Mouse (Mus musculus): ENCODE data around the gene Tspo2. TPM values are rescaled to one million over a fixed set of nuclear protein-coding genes. Genes with fewer than 3 reads are reported as not detected.

The Tspo2 gene
- polyA plus RNA-seq, 1 experiment from 2014 or later: 1.5 TPM

DNA sequence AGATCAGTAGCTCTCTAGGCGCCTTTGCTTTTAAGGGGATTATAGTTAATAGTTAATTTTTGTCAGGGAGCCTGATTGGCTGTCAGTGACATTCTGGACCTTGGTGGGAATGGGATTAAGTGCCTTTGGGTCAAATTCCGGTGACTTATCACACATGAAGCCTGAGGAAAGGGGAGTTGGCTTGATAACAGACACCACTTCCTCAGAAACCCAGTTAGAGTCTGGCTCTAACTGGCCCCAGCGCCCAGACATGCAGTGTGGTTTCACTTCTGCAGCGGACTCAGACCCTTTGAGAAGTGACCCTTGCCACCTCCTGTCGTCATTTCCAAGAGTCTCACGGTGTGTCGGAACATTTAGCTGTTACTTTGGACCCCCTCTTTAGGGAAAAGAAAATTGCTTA, 33.1 kb downstream of the Tspo2 start:
- TF ChIP-seq CTCF (IDR thresholded peaks at IDR 0.05; ENCODE audit: low read depth): no peak
- H3K4me2 ChIP-seq: peak overlapping the region; percentile 18; the same call in 1 of the 2 replicates
- 39% methylated on average over 7 of the region's 7 CpGs for WGBS
- no peak for DNase-seq
- H3K27ac ChIP-seq (ENCODE audit: low read depth): no peak overlapping the region
- no peak overlapping the region for H3K9ac ChIP-seq
- ATAC-seq (ENCODE audit: insufficient read depth): no peak
- peaks cover 47% of the 10 kb centered on the region for H3K36me3 ChIP-seq (ENCODE audit: insufficient read depth)
- H3K27me3 ChIP-seq (ENCODE audit: insufficient read depth, low read length): no peaks in the 10 kb centered on the region
- no peak overlapping the region for H3K4me3 ChIP-seq (ENCODE audit: low read depth, low read length)
- H3K4me1 ChIP-seq (ENCODE audit: insufficient read depth): no peaks in the 10 kb centered on the region
- no peaks in the 10 kb centered on the region for H3K9me3 ChIP-seq (ENCODE audit: low read depth, low read length)

DNA sequence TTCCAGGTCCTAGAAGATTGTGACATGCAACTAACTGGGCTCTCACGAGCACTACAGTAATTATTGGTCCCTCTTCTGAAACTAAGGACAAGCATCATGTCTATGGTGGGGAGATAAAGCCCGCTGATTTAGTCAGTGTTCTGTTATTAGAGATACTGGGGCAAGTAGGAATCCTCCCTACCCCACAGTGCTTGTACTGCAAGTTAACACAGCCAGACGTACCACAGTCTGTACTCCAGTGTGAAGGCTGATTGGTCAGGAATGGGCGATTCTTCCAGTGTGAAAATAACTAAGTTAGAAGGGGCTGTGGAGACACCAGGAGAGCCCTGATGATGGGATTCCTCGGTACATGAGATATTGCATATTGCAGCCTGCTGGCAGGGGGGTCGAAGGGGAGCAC, 33.8 kb downstream of the Tspo2 start:
- Histone ChIP-seq H3K36me3 (ENCODE audit: insufficient read depth) (peaks cover 52% of the 10 kb centered on the region), H3K4me1 (ENCODE audit: insufficient read depth) (no peaks in the 10 kb centered on the region), H3K9ac (no peak overlapping the region), H3K27ac (ENCODE audit: low read depth) (no peak overlapping the region), H3K4me3 (ENCODE audit: low read depth, low read length) (no peak overlapping the region), H3K4me2 (no peak overlapping the region), H3K27me3 (ENCODE audit: insufficient read depth, low read length) (no peaks in the 10 kb centered on the region), H3K9me3 (ENCODE audit: low read depth, low read length) (no peaks in the 10 kb centered on the region)
- TF ChIP-seq CTCF (IDR thresholded peaks at IDR 0.05; ENCODE audit: low read depth): no peak
- no peak for ATAC-seq (ENCODE audit: insufficient read depth)
- no peak for DNase-seq
- 81% methylated on average over 6 of the region's 6 CpGs for WGBS

DNA sequence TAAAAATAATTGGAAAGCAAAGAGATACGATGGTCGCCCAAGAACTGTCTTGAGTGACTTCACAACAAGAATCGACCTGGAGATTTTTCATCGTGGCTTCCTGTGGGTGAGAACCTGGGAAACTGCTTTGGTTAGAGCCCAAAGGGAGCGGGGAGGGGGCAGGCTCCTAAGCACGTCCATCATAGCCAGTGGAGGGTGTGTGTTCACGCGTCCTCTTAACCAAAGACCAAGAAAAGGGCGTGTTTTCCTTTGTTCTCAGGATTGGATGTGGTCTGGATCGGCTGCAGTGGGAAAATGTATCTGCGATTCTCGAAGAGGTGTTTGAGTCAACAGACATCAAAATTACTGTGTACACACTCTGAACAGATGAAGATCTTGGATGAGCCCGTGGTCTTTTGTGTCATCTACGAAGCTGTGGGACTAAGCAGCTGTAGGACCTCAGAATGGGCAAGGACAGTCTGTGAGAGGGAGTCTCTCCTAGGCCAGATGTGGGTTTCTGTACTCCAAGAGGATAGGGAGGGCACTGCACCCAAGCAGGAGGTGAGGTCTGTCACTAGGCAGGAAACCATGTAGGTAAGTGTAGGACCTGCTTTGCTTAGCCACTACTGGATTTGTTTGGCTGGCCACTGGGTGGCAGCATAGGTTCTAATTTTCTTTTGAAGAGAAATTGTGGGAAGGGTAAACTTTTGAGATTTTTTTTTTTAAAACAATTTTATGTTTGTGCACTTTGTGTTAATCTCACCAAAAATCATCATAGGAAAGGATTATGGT, 34.7 kb downstream of the Tspo2 start:
- Histone ChIP-seq H3K27me3 (ENCODE audit: insufficient read depth, low read length) (no peaks in the 10 kb centered on the region), H3K4me1 (ENCODE audit: insufficient read depth) (peaks cover 4% of the 10 kb centered on the region), H3K9ac (no peak overlapping the region), H3K4me2 (no peak overlapping the region), H3K27ac (ENCODE audit: low read depth) (peak overlapping the region; percentile 32; the same call in 1 of the 2 replicates), H3K9me3 (ENCODE audit: low read depth, low read length) (no peaks in the 10 kb centered on the region), H3K4me3 (ENCODE audit: low read depth, low read length) (no peak overlapping the region), H3K36me3 (ENCODE audit: insufficient read depth) (peaks cover 56% of the 10 kb centered on the region)
- peak; percentile 74 for TF ChIP-seq CTCF (IDR thresholded peaks at IDR 0.05; ENCODE audit: low read depth)
- 76% methylated on average over 14 of the region's 14 CpGs for WGBS
- DNase-seq (peak; percentile 86), ATAC-seq (ENCODE audit: insufficient read depth) (peak; percentile 81)

DNA sequence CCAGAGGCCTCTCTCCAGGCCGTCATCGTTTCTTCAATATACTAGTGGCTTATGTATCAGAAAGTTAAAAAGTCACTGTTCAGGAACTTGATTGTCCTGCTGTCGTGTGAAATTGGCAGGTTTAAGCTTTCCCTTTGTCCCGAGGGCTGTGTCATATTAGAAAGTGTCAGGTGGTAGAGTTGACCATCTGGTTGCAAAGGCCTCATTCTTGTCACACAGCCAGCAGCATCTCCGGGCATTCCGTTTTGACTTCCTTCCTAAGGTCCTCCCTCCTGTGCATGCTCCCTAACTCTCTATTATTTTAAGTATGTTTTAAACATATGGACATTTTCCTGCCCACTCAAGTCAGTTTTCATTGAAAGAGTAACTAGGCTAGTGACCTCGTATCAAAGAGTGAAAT, 35.3 kb downstream of the Tspo2 start:
- 69% methylated on average over 7 of the region's 7 CpGs for WGBS
- Histone ChIP-seq H3K4me2 (no peak overlapping the region), H3K27ac (ENCODE audit: low read depth) (peak overlapping the region; percentile 26; the same call in 1 of the 2 replicates), H3K4me3 (ENCODE audit: low read depth, low read length) (no peak overlapping the region), H3K9me3 (ENCODE audit: low read depth, low read length) (no peaks in the 10 kb centered on the region), H3K27me3 (ENCODE audit: insufficient read depth, low read length) (no peaks in the 10 kb centered on the region), H3K36me3 (ENCODE audit: insufficient read depth) (peaks cover 56% of the 10 kb centered on the region), H3K4me1 (ENCODE audit: insufficient read depth) (peaks cover 8% of the 10 kb centered on the region), H3K9ac (no peak overlapping the region)
- ATAC-seq (ENCODE audit: insufficient read depth): no peak
- peak; percentile 53 for DNase-seq
- no peak for TF ChIP-seq CTCF (IDR thresholded peaks at IDR 0.05; ENCODE audit: low read depth)

DNA sequence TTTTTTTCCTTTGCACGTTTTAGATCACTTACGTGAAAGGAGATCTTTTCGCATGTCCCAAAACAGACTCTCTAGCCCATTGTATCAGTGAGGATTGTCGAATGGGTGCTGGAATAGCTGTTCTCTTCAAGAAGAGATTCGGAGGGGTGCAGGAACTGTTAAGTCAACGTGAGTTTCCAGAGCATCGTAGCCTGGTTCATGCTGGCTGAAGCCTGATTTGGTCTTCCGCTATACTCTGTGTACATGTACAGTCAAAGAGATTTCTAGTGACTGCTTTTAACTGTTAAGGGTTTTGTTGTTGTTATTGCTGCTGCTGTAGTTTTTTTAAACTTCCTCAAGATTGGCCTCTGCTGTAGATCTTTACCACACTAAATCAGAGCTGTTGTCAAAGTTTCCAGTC, 40.1 kb downstream of the Tspo2 start:
- H3K27me3 ChIP-seq (ENCODE audit: insufficient read depth, low read length): no peaks in the 10 kb centered on the region
- 28% methylated on average over 8 of the region's 8 CpGs for WGBS
- no peak for TF ChIP-seq CTCF (IDR thresholded peaks at IDR 0.05; ENCODE audit: low read depth)
- ATAC-seq (ENCODE audit: insufficient read depth) (no peak), DNase-seq (peak; percentile 62)
- H3K4me2 ChIP-seq: peak overlapping the region; percentile 66
- peak overlapping the region; percentile 73 for H3K9ac ChIP-seq
- H3K4me1 ChIP-seq (ENCODE audit: insufficient read depth): peaks cover 12% of the 10 kb centered on the region
- peak overlapping the region; percentile 92 for H3K4me3 ChIP-seq (ENCODE audit: low read depth, low read length)
- peaks cover 37% of the 10 kb centered on the region for H3K36me3 ChIP-seq (ENCODE audit: insufficient read depth)
- peak overlapping the region; percentile 99 for H3K27ac ChIP-seq (ENCODE audit: low read depth)
- no peaks in the 10 kb centered on the region for H3K9me3 ChIP-seq (ENCODE audit: low read depth, low read length)

DNA sequence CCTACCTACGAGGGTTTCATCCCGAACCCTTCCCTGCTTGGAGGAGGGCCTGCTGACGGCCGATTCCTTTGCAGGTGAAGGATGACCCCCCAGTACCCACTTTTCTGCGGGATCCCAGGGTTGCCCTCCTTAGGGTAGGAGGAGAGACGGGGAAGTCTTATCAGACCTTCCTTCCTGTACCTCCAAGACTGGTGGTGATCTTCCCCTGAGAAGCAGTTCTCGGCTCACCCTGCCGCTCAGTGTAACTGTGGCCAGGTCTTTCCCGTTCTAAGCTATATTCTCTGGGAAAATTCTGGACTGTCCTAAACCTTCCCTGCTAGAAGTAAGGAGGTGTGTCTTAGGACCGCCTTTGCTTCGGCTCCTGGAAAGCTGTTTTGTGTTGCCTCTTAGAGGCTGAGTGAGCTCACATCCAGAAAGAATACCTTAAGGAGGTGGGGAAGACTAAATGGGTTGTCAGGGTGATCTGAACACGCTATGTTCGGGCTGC, 41.0 kb downstream of the Tspo2 start:
- TF ChIP-seq CTCF (IDR thresholded peaks at IDR 0.05; ENCODE audit: low read depth): no peak
- no peaks in the 10 kb centered on the region for H3K27me3 ChIP-seq (ENCODE audit: insufficient read depth, low read length)
- peaks cover 32% of the 10 kb centered on the region for H3K36me3 ChIP-seq (ENCODE audit: insufficient read depth)
- H3K9ac ChIP-seq: peak overlapping the region; percentile 73
- H3K27ac ChIP-seq (ENCODE audit: low read depth): peak overlapping the region; percentile 99
- H3K4me2 ChIP-seq: peak overlapping the region; percentile 66
- ATAC-seq (ENCODE audit: insufficient read depth): peak; percentile 12
- WGBS: under 1% methylated on average over 13 of the region's 13 CpGs
- peak; percentile 71 for DNase-seq
- H3K4me3 ChIP-seq (ENCODE audit: low read depth, low read length): peak overlapping the region; percentile 92
- H3K9me3 ChIP-seq (ENCODE audit: low read depth, low read length): no peaks in the 10 kb centered on the region
- H3K4me1 ChIP-seq (ENCODE audit: insufficient read depth): peaks cover 12% of the 10 kb centered on the region
